Mouse (Mus musculus) hindbrain, embryonic 14.5 days (tissue): ENCODE data around the gene Ptma. TPM values are rescaled to one million over a fixed set of nuclear protein-coding genes. Genes with fewer than 3 reads are reported as not detected.

ENCODE experiments used
- ATAC-seq: fragments of 200-750 bp; cut with Nextera tagmentation; 2 replicates; pipeline ENCODE4 v1.8.0; 2017; ENCODE audit warnings: moderate number of reproducible peaks, mild to moderate bottlenecking, moderate TSS enrichment, moderate library complexity; ENCODE audit not compliant: low FRiP score
- DNase-seq: peaks from one replicate; pipeline ENCODE4 v3.0.0-alpha.2; 2015; ENCODE audit warnings: low spot score
- H3K27ac ChIP-seq: fragments of 300-500 bp; sonication (generic); 2 replicates; pipeline ENCODE4 v1.5.1; 2014; ENCODE audit warnings: mild to moderate bottlenecking, moderate library complexity
- H3K27me3 ChIP-seq: fragments of 300-500 bp; sonication (generic); 2 replicates; pipeline ENCODE4 v1.6.1; 2014; ENCODE audit warnings: mild to moderate bottlenecking, low read length, mixed read lengths; ENCODE audit not compliant: control insufficient read depth, insufficient read depth
- H3K36me3 ChIP-seq: fragments of 300-500 bp; sonication (generic); replicated peaks from 2 replicates; pipeline ENCODE4 v1.6.1; 2014; ENCODE audit not compliant: control insufficient read depth, insufficient read depth
- H3K4me1 ChIP-seq: fragments of 300-500 bp; sonication (generic); replicated peaks from 2 replicates; pipeline ENCODE4 v1.6.1; 2014; ENCODE audit warnings: antibody characterized with exemption, low read length, mixed read lengths; ENCODE audit not compliant: control insufficient read depth, insufficient read depth
- H3K4me2 ChIP-seq: fragments of 300-500 bp; sonication (generic); replicated peaks from 2 replicates; pipeline ENCODE4 v1.6.1; 2014; ENCODE audit warnings: mild to moderate bottlenecking, moderate library complexity
- H3K4me3 ChIP-seq: fragments of 300-500 bp; sonication (generic); replicated peaks from 2 replicates; pipeline ENCODE4 v1.5.1; 2014; ENCODE audit warnings: mild to moderate bottlenecking, low read length
- H3K9ac ChIP-seq: fragments of 300-500 bp; sonication (generic); 2 replicates; pipeline ENCODE4 v1.6.1; 2014
- H3K9me3 ChIP-seq: fragments of 300-500 bp; sonication (generic); 2 replicates; pipeline ENCODE4 v1.6.1; 2016; ENCODE audit warnings: low read length; ENCODE audit not compliant: control insufficient read depth
- WGBS: fragments of 180-500 bp; shearing (Covaris S2); extraction: QIAGEN DNeasy Blood & Tissue Kit; methylation state at CpG from one replicate; pipeline ENCODE4 v1.1.7; 2014; 5-methylcytosine and 5-hydroxymethylcytosine counted together
- polyA plus RNA-seq: library from polyadenylated mRNA; unstranded; fragments of >200 nt; fragmentation: Nextera tagmentation; extraction: Ambion mirVana; gene quantifications from 2 replicates; pipeline ENCODE4 v1.2.1, GENCODE M21; 2014

Ptma gene
- polyA plus RNA-seq, 1 experiment from 2014 or later = 1,692 TPM

DNA sequence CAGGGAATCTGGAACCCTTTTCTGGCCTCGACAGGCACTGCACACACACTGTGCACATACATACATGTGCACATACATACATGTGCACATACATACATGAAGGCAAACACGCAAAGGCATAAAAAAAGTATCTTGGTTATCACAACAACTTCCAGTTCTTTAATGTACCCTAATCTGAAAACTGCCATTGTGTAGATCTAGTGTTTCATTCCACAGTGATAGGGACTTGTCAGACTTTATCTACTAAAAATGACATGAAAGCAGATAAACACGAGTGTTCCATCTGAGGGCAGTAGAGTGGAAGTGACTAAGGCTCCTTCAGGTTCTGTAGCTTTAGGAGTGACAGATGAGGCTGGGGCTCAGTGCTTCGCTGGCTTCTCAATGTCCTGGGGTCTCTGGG, 24.8 kb downstream of the Ptma start:
- no peak overlapping the region for H3K9ac ChIP-seq
- ATAC-seq (no peak), DNase-seq (no peak)
- H3K27me3 ChIP-seq = no peaks in the 10 kb centered on the region
- H3K27ac ChIP-seq = no peak overlapping the region
- H3K36me3 ChIP-seq = peaks cover 26% of the 10 kb centered on the region
- WGBS = 87% methylated on average over 4 of the region's 4 CpGs
- H3K4me1 ChIP-seq = no peaks in the 10 kb centered on the region
- H3K9me3 ChIP-seq = no peaks in the 10 kb centered on the region
- no peak overlapping the region for H3K4me3 ChIP-seq
- H3K4me2 ChIP-seq = no peak overlapping the region

DNA sequence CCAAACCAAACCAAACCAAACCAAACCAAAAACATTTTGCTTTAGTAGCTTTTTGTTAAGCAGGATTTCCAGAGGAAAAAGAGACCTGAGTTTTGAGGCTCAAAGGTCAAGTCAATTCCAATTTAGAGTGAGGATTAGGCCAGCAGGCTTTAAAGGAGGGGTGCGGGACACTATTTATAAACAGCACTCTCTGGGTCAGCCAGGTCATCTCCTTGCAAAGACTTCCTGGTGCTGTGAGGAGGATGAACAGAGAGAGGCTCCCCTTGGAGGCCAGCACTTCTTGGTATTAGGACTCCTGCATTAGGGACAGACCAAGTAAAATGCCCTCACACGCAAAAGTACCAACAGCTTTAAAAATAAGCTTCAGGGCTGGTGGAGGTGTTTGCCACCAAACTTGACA, 25.4 kb downstream of the Ptma start:
- H3K9ac ChIP-seq = no peak overlapping the region
- WGBS = 53% methylated on average over 2 of the region's 2 CpGs
- H3K4me1 ChIP-seq = no peaks in the 10 kb centered on the region
- ATAC-seq (no peak), DNase-seq (no peak)
- H3K4me3 ChIP-seq = no peak overlapping the region
- no peaks in the 10 kb centered on the region for H3K27me3 ChIP-seq
- peaks cover 25% of the 10 kb centered on the region for H3K36me3 ChIP-seq
- H3K4me2 ChIP-seq = no peak overlapping the region
- no peak overlapping the region for H3K27ac ChIP-seq
- H3K9me3 ChIP-seq = no peaks in the 10 kb centered on the region

DNA sequence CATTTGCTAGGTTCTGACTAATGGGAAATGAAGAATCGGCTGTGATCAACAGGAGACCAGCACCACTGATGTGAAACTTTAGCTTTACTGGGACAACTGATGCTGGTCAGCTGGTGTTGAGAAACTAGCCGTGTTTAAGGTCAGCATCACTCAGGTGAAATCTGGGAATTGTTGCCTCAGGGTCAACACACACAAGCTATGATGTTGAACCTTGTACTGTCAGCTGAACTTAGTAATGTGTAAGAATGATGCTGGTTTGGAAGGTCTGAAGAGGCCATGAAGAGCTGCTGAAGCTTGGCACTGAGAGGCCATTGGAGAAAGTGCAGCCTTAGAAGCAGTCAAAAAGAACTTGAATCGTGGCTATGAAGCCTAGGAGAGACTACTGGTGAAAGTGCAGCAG, 29.1 kb downstream of the Ptma start:
- DNase-seq = no peak
- no peak overlapping the region for H3K4me2 ChIP-seq
- H3K9me3 ChIP-seq = no peaks in the 10 kb centered on the region
- H3K27ac ChIP-seq = no peak overlapping the region
- no peak for ATAC-seq
- no peaks in the 10 kb centered on the region for H3K27me3 ChIP-seq
- 86% methylated on average over 3 of the region's 3 CpGs for WGBS
- H3K9ac ChIP-seq = no peak overlapping the region
- no peaks in the 10 kb centered on the region for H3K4me1 ChIP-seq
- H3K36me3 ChIP-seq = peaks cover 28% of the 10 kb centered on the region
- H3K4me3 ChIP-seq = no peak overlapping the region

DNA sequence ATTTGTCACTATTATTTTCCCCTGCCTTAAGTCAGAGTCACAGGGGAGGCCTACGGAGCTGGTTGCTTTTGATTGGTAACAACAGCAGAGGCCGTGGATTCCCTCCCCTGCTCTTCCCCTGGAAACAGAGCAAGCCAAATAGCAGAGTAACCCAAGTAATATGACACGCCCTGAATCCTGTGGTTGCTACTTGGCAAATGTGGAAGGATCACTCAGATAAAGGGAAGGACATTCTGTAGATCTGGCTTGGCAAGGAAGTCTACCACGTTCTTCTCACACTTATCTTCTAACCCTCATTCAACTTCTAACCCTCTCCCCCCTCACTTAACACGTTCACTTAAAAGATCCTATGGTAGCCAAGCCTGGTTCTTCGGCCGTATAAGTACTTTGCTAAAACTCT, 31.3 kb downstream of the Ptma start:
- no peak overlapping the region for H3K27ac ChIP-seq
- H3K27me3 ChIP-seq = no peaks in the 10 kb centered on the region
- H3K36me3 ChIP-seq = peaks cover 32% of the 10 kb centered on the region
- no peak overlapping the region for H3K4me3 ChIP-seq
- WGBS = 83% methylated on average over 7 of the region's 7 CpGs
- no peak for DNase-seq
- no peak overlapping the region for H3K9ac ChIP-seq
- H3K9me3 ChIP-seq = no peaks in the 10 kb centered on the region
- no peak for ATAC-seq
- no peaks in the 10 kb centered on the region for H3K4me1 ChIP-seq
- no peak overlapping the region for H3K4me2 ChIP-seq

DNA sequence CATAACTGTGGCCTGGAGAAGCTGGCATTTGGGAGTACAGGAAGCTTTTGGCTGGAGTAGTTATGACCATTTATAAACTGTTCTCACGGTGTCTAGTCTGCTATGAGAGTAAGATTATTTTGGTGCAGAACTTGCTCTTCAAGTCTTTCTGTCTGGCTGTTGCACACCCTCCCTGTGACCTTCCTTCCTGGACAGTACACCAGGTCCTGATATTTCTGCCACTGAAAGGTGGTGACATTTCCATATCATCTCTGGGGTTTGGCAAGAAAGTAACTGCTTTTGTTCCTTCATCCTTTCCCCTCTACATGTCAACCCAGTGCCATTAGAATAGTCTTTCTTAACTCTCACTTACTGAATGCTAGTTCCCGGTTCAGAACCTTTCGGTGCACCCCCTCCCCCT, 32.7 kb downstream of the Ptma start:
- ATAC-seq (no peak), DNase-seq (no peak)
- Histone ChIP-seq H3K4me2 (no peak overlapping the region), H3K4me1 (no peaks in the 10 kb centered on the region), H3K27ac (no peak overlapping the region), H3K4me3 (no peak overlapping the region), H3K9me3 (no peaks in the 10 kb centered on the region), H3K36me3 (peaks cover 42% of the 10 kb centered on the region), H3K9ac (no peak overlapping the region), H3K27me3 (no peaks in the 10 kb centered on the region)
- 95% methylated on average over 3 of the region's 3 CpGs for WGBS

DNA sequence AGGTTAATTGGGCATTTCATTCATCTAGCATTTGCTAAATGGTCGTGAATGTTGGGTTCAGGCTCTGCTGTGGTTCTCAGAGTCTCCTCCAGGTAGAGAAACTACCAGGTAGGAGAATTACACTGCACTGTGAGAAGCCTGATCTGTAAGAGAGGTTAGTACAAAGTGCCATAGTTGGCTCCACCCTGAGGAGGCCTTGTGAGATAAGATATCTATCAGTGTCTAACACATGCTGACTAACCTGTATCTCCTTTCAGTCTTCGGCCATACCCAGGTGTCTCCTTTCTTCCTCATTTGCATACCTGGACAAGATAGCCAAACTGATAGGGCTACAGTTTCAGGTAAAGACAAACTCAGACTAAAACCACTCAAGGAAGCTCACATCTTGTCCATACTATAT, 36.1 kb downstream of the Ptma start:
- Histone ChIP-seq H3K27ac (no peak overlapping the region), H3K4me2 (no peak overlapping the region), H3K36me3 (peaks cover 36% of the 10 kb centered on the region), H3K9me3 (no peaks in the 10 kb centered on the region), H3K9ac (no peak overlapping the region), H3K4me3 (no peak overlapping the region), H3K4me1 (no peaks in the 10 kb centered on the region), H3K27me3 (no peaks in the 10 kb centered on the region)
- 93% methylated on average over 2 of the region's 2 CpGs for WGBS
- ATAC-seq (no peak), DNase-seq (no peak)

DNA sequence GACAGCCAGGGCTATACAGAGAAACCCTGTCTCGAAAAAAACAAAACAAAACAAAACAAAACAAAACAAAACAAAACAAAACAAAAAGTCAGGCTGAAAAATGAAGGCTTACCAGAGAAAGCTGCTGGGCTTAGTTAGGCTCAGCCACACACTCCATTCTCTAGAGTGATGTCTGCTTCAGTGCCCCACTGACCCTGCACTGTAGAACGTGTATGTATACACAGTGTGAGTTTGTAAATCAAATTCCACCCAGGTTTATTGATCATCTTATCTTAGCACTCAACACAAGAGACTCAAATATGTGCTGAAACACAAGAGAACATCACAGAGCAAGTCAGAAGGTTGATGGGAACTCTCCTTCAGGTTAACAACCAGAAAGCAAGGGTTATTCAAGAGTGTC, 41.9 kb downstream of the Ptma start:
- ATAC-seq (no peak), DNase-seq (no peak)
- H3K9me3 ChIP-seq = no peaks in the 10 kb centered on the region
- H3K4me3 ChIP-seq = no peak overlapping the region
- no peak overlapping the region for H3K9ac ChIP-seq
- peaks cover 27% of the 10 kb centered on the region for H3K36me3 ChIP-seq
- H3K4me1 ChIP-seq = no peaks in the 10 kb centered on the region
- H3K27me3 ChIP-seq = no peaks in the 10 kb centered on the region
- H3K27ac ChIP-seq = no peak overlapping the region
- no peak overlapping the region for H3K4me2 ChIP-seq
- 76% methylated on average over 2 of the region's 2 CpGs for WGBS

DNA sequence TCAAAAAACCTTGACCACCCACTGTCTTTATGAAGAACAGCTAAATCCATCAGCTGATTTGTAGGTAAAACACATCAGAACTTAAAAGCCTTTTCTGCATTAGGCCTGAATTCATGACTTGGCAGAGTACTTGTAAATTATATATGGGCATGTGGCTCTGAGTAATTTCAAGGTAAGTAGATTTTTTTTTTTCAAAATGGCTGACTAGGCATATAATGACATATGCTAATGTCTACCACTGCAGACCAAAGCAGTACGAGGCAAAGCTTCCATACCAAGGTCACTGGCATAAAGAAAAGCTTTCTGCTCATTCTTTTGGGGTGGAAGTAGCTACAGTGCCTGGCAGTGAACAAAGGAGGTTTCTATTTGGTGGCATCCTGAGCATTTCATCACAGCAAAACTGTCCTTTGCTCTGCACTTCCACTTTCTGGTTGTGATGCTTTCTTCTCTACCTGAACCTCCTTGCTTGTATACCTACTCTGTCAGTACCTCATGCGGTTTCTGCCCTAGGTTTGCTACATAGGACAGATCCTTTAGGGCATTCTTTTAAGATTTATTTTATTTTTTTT, 42.9 kb downstream of the Ptma start:
- 76% methylated on average over 2 of the region's 2 CpGs for WGBS
- no peak for ATAC-seq
- Histone ChIP-seq H3K4me3 (no peak overlapping the region), H3K27me3 (no peaks in the 10 kb centered on the region), H3K4me1 (no peaks in the 10 kb centered on the region), H3K27ac (no peak overlapping the region), H3K9ac (no peak overlapping the region), H3K9me3 (no peaks in the 10 kb centered on the region), H3K36me3 (peaks cover 17% of the 10 kb centered on the region), H3K4me2 (no peak overlapping the region)
- no peak for DNase-seq

DNA sequence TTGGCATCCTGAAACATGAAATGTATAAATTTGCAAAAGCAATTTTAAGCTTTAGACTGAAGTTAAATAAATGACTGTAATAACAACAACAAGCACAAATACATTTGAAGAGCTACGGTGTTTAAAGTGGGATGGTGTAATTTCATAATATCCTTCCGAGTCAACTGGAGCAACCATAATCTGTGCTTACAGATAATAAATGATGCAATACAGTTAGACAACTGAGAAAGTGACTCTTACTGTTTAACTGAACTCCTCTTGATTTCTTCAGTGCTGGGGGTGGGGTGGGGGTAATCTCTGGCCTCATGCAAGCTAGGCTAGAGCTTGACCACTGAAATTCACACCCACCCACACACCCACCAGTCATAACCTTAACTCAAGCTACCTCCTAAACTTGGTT, 44.9 kb downstream of the Ptma start:
- Histone ChIP-seq H3K36me3 (peaks cover 12% of the 10 kb centered on the region), H3K27ac (no peak overlapping the region), H3K4me3 (no peak overlapping the region), H3K4me2 (no peak overlapping the region), H3K9ac (no peak overlapping the region), H3K27me3 (no peaks in the 10 kb centered on the region), H3K9me3 (no peaks in the 10 kb centered on the region), H3K4me1 (no peaks in the 10 kb centered on the region)
- 89% methylated on average over 2 of the region's 2 CpGs for WGBS
- ATAC-seq (no peak), DNase-seq (no peak)

DNA sequence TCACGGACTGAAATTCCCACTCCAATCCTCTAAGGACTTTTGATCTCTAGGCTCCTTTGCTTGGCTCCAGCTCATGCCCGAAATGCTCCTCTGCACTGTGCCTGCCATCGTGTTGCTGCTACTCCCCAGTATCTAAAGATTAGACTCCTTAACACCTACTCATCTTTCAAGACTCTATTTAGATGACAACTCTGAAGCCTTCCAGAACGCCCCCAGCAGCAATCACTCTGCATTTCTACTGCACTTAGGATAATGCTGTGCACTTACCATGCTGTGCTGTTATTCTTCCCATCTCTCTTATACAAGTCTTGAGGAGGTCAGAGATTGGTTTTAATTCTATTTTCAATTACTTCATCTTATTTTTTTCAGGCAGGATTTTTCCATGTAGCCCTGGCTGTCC, 45.4 kb downstream of the Ptma start:
- Histone ChIP-seq H3K9ac (no peak overlapping the region), H3K4me1 (no peaks in the 10 kb centered on the region), H3K4me3 (no peak overlapping the region), H3K4me2 (no peak overlapping the region), H3K27ac (no peak overlapping the region), H3K36me3 (peaks cover 12% of the 10 kb centered on the region), H3K9me3 (no peaks in the 10 kb centered on the region), H3K27me3 (no peaks in the 10 kb centered on the region)
- DNase-seq (no peak), ATAC-seq (no peak)
- 89% methylated on average over 4 of the region's 4 CpGs for WGBS
